Mouse (Mus musculus): ENCODE data around the gene Sh2d5.

The Sh2d5 gene

GRCm38 (mm10) chr4:138261843-138262681 lies 11.9 kb downstream of the Sh2d5 start:
- peak; percentile 53 for DNase-seq (ENCODE audit: low spot score)

GRCm38 (mm10) chr4:138267869-138268268 lies 17.7 kb downstream of the Sh2d5 start:
- no peak for DNase-seq (ENCODE audit: low spot score)

GRCm38 (mm10) chr4:138272011-138272997 lies 22.1 kb downstream of the Sh2d5 start:
- DNase-seq (ENCODE audit: low spot score), result no peak

- DNase-seq (ENCODE audit: low spot score), result no peak
Observed at GRCm38 (mm10) chr4:138278346-138278745, 28.1 kb downstream of the Sh2d5 start.

- DNase-seq (ENCODE audit: low spot score), result peak; percentile 85
Observed at GRCm38 (mm10) chr4:138282834-138283233, 32.6 kb downstream of the Sh2d5 start.

- no peak for DNase-seq (ENCODE audit: low spot score)
Observed at GRCm38 (mm10) chr4:138286411-138286810, 36.2 kb downstream of the Sh2d5 start.

- no peak for DNase-seq (ENCODE audit: low spot score)
Observed at GRCm38 (mm10) chr4:138288691-138289090, 38.5 kb downstream of the Sh2d5 start.

GRCm38 (mm10) chr4:138292028-138292427 lies 41.8 kb downstream of the Sh2d5 start:
- no peak for DNase-seq (ENCODE audit: low spot score)

GRCm38 (mm10) chr4:138293261-138293948 lies 43.2 kb downstream of the Sh2d5 start:
- DNase-seq (ENCODE audit: low spot score), result no peak

- DNase-seq (ENCODE audit: low spot score), result no peak
Observed at GRCm38 (mm10) chr4:138293949-138294550, 43.8 kb downstream of the Sh2d5 start.

- DNase-seq (ENCODE audit: low spot score), result no peak
Observed at GRCm38 (mm10) chr4:138301271-138301780, 51.1 kb downstream of the Sh2d5 start.

- DNase-seq (ENCODE audit: low spot score), result no peak
Observed at GRCm38 (mm10) chr4:138303011-138303410, 52.8 kb downstream of the Sh2d5 start.

- peak; percentile 45 for DNase-seq (ENCODE audit: low spot score)
Observed at GRCm38 (mm10) chr4:138303742-138304141, 53.5 kb downstream of the Sh2d5 start.

- DNase-seq (ENCODE audit: low spot score), result peak; percentile 99
Observed at GRCm38 (mm10) chr4:138304340-138305104, 54.3 kb downstream of the Sh2d5 start, which contains the start of gene Ddost. Gene Ddost, plus strand, starts transcription at chr4:138304730.

GRCm38 (mm10) chr4:138307025-138307424 lies 56.8 kb downstream of the Sh2d5 start:
- DNase-seq (ENCODE audit: low spot score), result no peak

GRCm38 (mm10) chr4:138307739-138308138 lies 57.5 kb downstream of the Sh2d5 start:
- DNase-seq (ENCODE audit: low spot score), result no peak

- no peak for DNase-seq (ENCODE audit: low spot score)
Observed at GRCm38 (mm10) chr4:138310311-138310910, 60.2 kb downstream of the Sh2d5 start.

Data from c-Kit-positive CD71-positive TER-119-positive erythroid progenitor cells, embryonic 14.5 days (primary cell).